Mouse (Mus musculus): Measurements from ENCODE around the gene Mapt.

GRCm38 (mm10) chr11:104218075-104218474 lies 13.1 kb upstream of the Mapt start:
- TF ChIP-seq CTCF (IDR thresholded peaks at IDR 0.05; ENCODE audit: insufficient read depth, low read length) (no peak), POLR2A (IDR thresholded peaks at IDR 0.05; ENCODE audit: borderline replicate concordance, extremely low read depth, low read depth, low read length) (no peak)
